Mouse (Mus musculus) spleen, adult 2 months (tissue): Measurements from ENCODE around the gene Akt1s1.

Source experiments
- CTCF ChIP-seq: fragments of 200-500 bp; IDR thresholded peaks from 2 replicates; pipeline ENCODE4 v1.5.1; 2011; ENCODE audit warnings: mild to moderate bottlenecking, inconsistent platforms; ENCODE audit not compliant: insufficient read depth, insufficient read length, insufficient replicate concordance; ENCODE audit errors: extremely low read depth
- POLR2A ChIP-seq: fragments of 200-500 bp; IDR thresholded peaks from 2 replicates; pipeline ENCODE4 v1.6.1; 2011; ENCODE audit warnings: low read depth, low read length, inconsistent platforms

- TF ChIP-seq POLR2A (no peak), CTCF (no peak)
Observed at GRCm38 (mm10) chr7:44869697-44870528, 21.1 kb downstream of the Akt1s1 start, which contains the start of gene Ptov1.
